Mouse (Mus musculus): ENCODE data around the gene Fstl5. TPM values are rescaled to one million over a fixed set of nuclear protein-coding genes. Genes with fewer than 3 reads are reported as not detected.

Gene Fstl5
- polyA plus RNA-seq, 1 experiment from 2014 or later, result 57.8 TPM

Other genes with a start within 250 kb of the Fstl5 start
- 37.6 and 42.4 TPM in 2 replicates for gene Golim4, start 117.3 kb upstream of the Fstl5 start, polyA plus RNA-seq (2015; fragmentation: Nextera tagmentation; extraction: Ambion mirVana)

Data from neural tube, embryonic 13.5 days (tissue).